Mouse (Mus musculus): ENCODE results near the gene Pla2g6.

Pla2g6 gene

GRCm38 (mm10) chr15:79328058-79328938 is at the start of gene Pla2g6:
Pla2g6 (minus strand) TSS chr15:79328390.
- peak; percentile 99 for DNase-seq

- DNase-seq, result no peak
Observed at GRCm38 (mm10) chr15:79377681-79378080, 49.5 kb upstream of the Pla2g6 start.

DNA sequence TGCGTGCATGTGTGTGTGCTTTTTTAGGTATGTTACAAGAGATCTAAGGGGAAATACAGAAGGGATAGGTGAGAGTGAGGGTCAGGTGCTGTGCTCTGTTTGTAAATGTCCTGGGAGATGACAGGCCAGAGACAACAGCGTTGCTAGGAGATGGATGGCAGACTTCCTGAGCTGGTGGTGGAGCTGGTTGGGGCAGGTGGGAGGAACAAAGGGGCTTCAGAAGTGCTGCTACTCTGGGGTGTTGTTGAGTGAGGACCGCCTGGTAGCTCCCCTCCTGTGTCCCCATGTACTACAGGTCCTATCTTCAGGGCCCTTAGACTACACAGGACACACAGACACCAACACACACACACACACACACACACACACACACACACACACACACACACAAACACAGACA is 46.6 kb upstream of the Pla2g6 start:
- DNase-seq, result no peak

- no peak for DNase-seq
Observed at GRCm38 (mm10) chr15:79370281-79370843, 42.2 kb upstream of the Pla2g6 start.

- DNase-seq, result no peak
Observed at GRCm38 (mm10) chr15:79369452-79370280, 41.5 kb upstream of the Pla2g6 start.

- DNase-seq, result no peak
Observed at GRCm38 (mm10) chr15:79368861-79369440, 40.8 kb upstream of the Pla2g6 start.

DNA sequence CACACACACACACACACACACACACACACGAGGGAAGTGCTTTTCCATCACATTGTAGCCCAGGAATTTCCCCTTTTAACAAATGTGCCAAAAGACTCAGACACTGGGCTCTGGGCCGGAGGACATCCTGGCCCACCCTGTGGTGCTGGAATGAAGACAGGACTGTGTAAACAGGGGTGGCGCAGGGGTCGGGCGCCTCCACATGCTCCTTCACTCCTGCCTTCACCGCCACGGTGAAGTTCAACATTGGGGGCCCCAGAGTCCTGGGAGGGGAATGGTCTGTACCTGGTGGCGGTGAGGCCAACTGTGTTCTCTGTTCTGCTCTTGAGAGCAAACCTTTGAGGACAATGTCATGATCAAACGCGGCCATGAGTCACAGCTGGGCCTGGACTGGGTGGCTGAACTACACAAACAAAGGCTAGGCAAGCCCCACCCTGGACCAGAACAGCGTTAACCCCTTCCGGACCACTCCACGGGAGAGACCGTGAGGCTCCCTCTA is 40.2 kb upstream of the Pla2g6 start:
- no peak for DNase-seq

DNA sequence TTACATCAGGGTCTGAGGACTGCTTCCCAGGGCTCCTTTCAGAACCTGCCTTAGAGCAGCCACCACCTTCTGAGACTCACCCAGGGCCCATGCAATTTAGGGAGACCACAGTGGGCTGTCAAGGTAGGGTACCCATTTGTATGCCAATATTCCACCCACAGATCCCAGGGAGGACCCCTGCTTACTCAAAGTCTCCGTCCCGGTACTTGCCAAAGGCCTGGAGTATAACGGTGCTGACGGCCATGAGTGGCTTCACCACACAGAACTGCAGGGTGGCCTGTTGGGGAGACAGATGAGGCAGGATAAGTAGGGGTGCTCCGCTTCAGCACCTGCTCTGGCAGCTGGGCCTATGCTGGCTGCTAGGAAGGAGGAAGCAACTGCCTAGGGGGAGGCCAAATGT is 38.2 kb upstream of the Pla2g6 start:
- DNase-seq, result no peak

- no peak for DNase-seq
Observed at GRCm38 (mm10) chr15:79365068-79365467, 36.9 kb upstream of the Pla2g6 start.

- no peak for DNase-seq
Observed at GRCm38 (mm10) chr15:79364120-79364519, 35.9 kb upstream of the Pla2g6 start.

DNA sequence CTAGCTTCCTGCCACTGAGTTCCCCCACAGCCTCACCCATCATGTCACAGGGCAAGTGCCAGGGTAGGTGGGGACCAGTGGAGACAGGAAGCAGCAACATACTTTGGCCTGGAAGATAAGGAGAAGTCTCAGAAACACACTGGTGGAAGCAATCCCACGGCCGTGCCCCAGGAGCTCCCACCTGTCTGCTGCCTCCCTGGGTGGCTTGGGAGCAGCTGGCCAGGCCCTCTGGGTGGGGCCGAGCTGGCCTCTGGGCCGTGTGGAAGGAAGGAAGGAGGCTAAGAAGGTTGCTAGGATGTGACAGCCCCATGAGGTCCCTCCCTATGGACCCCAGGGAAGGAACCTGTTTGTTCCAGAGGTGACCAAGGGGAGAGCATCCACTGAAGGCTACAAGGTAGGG is 32.8 kb upstream of the Pla2g6 start:
- no peak for DNase-seq

DNA sequence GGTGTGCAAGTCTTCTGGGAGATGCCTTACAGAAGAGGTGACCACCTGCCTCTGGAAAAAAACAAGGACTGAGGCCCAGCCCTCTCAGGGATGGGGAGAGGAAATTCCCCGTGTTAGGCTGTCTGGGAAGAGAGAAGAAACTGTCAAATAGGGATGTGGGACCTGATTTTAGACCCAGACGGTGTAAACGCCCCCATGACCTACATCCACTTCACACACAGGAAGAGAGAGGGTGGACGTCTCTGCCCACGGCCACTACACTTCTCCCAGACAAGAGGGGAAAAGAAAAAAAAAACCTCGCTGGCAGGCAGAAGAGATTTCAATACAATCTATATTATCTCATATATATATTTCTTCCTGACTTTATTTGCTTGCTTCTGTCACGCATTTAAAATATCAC is 32.2 kb upstream of the Pla2g6 start:
- no peak for DNase-seq

- no peak for DNase-seq
Observed at GRCm38 (mm10) chr15:79359954-79360353, 31.8 kb upstream of the Pla2g6 start.

DNA sequence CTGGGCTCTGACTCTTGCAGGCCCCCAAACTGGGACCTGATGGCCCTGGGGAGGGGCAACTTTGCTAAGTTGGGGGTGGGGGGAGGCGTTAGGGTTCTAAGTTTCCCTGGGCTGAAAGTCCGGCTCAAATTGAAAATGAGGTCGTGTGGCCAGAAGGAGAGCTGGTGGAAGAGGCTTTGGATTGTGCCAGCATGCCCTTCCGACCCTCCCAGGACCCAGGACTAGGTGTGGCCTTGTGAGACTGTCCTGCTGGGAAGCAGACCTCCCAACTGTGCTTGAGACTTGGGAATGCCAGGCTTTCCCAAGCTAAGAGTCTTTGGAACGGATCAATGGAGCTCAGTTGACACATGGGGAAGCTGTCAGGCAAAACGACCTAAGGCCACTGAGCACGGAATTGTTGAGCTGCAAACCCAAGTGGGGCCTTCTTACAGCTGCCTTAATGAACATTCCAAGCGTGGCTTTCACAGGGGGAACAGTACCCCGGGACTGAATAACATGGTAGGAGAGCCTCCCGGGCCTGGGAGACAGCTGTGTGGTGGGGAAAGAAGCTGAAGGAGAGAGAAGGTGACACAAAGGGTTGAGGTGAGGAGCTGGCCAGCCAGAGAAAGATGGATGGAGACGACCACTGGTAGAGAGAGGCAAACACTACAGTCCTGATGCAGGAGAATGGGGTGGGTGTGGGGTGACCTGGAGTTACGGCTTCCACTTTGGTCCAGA is 29.9 kb upstream of the Pla2g6 start:
- DNase-seq, result no peak

DNA sequence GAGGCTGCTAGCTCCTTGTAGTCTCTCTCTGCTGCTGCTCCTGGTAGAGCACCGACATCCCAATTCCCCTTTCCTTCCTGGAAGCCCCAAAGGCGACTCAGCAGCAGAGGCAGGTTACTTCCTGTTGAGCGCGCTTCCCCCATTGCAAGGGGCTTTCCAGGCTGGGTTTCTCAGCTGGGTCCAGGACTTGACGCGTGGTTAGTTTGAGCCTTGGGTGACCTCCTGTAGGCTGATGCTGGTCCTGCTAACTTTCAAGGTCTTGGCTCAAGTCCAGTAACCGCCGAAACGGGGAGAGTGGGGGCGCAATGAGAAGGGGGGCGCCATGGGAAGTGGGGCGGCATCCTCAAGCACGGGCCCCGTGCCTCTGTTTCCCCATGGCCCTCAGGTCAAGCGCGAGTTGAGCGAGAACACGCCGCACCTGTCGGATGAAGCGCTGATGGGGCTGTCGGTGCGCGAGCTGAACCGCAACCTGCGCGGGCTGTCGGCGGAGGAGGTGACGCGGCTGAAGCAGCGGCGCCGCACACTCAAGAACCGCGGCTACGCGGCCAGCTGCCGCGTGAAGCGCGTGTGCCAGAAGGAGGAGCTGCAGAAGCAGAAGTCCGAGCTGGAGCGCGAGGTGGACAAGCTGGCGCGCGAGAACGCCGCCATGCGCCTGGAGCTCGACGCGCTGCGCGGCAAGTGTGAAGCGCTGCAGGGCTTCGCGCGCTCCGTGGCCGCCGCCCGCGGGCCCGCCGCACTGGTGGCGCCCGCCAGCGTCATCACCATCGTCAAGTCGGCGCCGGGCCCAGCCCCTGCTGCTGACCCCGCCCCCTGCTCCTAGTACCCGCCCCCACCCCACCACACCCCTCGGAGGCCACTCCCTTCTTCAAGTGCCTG is 29.1 kb upstream of the Pla2g6 start:
- no peak for DNase-seq

- no peak for DNase-seq
Observed at GRCm38 (mm10) chr15:79356481-79356880, 28.3 kb upstream of the Pla2g6 start.

DNA sequence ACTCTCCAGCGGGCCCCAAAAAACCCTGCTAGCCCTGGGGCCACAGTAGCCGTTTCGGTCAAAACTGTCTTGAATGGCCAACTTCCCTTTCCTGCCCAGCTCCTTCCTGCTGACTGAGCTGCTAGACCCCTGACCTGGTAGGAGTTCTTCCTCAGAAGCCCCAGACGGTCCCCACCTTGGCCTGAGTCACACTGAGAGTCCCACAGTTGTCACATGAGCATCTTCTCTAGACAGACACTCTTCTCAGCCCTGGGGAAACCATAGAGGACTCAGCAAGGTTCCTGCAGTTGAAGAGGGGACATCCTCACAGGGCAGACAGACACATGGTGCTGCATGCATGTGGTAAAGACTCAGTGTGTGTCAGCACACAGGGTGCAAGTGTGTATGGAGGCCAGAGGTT is 26.4 kb upstream of the Pla2g6 start:
- no peak for DNase-seq

- DNase-seq, result no peak
Observed at GRCm38 (mm10) chr15:79353690-79354305, 25.6 kb upstream of the Pla2g6 start.

DNA sequence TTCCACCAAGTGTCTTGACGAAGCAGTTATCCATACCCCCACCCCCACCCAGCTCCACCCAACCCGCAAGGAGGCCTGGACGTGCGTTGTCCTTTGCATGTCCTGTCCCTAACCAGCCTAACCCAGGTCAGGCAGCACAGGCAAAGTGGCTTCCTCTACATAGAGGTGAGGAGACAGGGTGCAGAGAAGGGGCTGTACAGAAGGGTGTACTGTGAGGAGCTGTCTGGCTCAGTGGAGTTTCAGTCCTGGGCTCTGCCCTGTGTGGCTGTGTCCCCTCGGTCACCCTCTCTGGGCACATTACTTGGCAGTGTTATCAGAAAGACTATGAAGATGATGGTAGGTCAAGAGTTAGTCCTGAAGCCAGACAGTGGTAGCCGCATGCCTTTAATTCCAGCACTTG is 24.3 kb upstream of the Pla2g6 start:
- DNase-seq, result no peak

GRCm38 (mm10) chr15:79351331-79351767 is 23.2 kb upstream of the Pla2g6 start:
- no peak for DNase-seq

DNA sequence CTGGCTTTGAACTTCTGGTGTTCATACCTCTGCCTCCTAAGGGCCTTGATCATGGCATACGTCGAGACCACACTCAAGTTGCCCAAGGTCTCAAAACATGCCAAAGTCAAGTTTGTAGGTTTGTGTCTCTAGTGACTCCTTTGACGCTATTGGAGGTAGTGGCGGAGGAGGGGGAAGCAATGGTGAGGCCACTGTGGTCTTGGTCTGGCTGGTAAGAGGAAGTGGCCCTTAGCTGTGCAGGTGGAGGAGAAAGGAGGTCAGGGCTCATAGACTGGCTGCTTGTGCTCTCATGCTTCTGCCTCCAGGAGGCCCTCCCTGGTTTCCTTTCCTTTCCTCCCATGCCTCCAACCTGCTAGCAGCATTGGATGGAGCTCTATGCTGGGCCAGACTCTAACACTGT is 22.7 kb upstream of the Pla2g6 start:
- DNase-seq, result no peak
